Mouse (Mus musculus) NIH3T3 (cell line): ENCODE measurements around the gene Gba.

ENCODE experiments used
- DNase-seq: peaks from one replicate; pipeline ENCODE4 v3.0.0-alpha.2; 2012; ENCODE audit warnings: low read depth

Gba gene

DNA sequence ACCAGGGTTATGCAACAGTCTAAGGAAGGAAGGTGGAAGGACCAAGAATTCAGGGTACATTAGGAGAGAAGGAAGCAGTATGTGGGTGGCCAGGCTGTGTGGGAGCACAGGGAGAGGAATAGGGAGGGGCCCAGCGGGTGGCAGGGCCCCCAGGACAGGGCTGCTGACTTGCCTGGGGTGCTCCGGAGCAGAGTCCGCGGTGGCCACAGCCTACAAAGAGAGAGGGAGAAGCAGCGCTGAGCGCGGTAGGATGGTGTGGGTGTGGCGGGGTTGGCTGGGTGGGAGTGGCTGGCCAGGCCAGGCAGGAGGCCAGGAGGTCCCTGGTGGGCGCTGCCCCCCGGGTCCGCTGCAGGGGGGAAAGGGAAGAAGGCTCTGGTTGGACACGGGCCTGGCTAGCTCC lies 35.8 kb downstream of the Gba start:
- no peak for DNase-seq

DNA sequence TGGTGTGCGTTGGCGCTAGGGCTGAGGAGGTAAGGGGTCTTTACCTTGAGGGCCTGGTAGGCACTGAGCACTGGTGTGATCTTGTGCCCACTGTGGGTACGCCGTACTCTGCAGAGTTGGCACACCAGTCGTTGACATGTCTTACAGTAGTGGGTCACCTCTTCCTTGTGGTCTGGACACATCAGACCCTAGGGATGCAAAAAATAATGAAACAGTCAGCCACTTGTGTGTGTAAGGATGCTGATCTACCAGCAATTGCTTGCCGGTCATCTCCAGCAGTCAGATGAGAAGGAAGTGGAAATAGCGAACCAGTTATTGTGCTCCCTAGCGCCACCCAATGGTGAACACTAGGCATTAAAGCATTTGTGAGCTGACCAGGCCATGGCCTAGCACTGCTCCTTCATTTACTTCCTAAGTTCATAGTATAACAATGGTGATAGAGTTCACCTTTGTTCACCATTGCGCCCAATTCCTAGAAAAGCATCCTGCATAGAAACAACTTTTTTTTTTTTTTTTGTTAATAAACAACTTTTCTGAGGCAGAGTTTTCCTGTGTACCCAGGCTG lies 39.7 kb downstream of the Gba start:
- peak; percentile 78 for DNase-seq

DNA sequence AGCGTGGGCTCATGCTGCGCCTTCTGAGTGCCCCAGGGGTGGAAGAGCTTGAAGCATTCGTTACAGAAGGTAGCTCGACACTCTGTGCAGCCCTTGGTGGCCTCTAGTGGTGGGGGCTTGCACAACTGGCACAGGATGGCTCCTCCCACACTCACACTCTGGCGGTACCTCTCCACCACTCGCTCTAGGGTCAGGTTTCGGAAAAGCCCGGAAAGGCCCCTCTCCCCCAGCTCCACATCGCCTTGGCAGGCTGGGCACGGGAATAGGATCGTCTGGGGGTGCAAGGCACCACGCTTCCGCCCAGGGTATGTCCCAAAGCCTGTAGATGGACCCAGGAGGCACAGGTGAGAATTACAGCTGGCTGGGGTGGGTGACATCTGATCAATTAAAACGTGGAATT lies 40.9 kb downstream of the Gba start:
- DNase-seq: peak; percentile 39

DNA sequence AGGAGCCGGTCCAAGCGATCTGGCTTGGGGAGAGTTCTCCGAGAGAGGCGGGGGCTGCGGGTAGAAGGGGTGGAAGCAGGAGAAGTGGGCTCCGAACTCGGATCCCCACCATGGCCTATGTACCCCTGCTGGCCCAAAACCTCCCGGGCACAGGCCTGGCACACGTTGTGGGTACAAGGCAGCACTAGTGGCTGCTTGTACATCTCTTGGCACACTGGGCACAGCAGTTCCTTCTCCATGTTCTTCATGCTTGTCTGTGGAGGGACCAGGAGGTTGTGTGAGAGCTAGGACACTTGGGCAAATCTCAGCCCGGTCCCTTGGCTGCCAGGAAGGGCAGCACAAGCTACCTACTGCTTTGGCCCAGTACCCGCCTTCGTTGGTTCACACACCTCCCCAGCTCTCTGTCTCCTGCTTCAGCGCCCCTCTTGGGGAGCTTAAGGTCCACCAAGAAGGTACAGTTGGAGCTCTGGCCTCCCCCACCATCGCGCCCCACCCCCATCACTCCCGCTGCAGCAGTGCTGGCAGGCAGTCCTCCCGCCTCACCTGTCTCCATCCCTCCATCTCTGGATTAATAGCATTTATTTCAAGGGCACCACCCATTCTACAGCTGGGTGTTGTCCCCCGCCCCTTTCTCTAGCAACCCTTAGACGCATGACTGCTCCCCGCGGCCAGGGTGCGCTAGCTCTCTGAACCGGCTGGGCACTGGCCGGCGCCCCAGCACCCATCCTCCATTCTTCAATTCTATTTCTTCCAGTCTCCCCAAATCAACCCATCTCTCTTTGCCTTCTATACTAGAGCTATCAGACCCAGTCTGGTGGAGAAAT lies 41.6 kb downstream of the Gba start:
- DNase-seq: peak; percentile 79

DNA sequence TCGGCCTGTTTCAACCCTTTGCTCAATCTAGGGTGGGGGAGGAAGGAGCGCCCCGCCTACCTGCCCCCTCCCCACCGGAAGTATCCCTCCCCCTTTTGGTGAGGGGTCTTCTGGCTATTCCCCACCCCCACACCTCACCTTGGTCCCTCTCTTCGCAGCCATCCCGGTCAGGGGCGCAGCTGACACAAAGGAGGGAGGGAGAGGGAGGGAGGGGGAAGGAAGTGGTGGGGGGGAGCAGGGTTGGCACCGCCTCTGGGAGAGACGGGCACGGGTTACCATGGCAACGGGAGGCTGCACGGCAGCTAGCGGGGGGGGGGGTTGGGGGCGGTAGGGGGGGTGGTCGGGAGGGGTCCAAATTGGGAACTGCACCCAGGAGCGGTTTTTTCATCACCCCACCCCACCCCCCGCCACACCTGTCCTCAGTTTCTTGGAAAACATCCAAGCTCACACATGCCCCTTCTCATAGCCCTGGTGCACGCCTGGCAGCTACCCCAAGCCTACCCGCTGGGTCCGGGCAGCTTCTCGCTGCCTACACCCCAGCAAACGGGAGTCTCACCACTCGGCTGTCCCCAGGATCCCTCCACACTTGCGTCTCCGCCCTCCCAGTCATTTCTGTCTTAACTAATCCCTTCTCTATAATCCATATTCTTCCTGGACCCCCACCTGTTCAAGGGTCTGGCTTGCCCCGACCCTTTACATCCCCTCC lies 42.4 kb downstream of the Gba start:
- DNase-seq: peak; percentile 77

DNA sequence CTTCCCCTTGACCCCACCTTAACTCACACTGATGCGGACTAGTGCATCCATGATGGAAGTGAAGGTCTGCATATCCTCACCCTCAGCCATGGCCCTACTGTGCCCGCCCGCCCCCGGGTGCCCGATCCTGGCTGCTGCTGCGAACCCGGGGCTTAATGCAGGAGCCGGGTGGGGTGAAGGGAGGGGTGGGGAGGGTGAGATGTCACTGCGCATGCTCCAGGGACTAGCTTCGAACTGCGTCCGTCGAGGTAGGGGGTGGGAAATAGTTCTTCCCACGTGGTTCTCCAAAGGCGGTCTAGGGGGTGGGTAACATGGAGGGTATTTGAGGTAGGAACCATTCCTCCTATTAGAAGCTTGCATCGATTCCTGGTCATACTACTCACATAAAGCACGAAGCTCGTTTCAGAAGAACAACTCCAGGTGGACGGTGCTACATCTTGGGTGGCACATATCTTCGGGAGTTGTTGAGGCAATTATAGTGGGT lies 43.0 kb downstream of the Gba start, which contains the start of gene Krtcap2:
Krtcap2 (plus strand) TSS at position 279 of the 484 bp plus-strand sequence.
- DNase-seq: peak; percentile 86

DNA sequence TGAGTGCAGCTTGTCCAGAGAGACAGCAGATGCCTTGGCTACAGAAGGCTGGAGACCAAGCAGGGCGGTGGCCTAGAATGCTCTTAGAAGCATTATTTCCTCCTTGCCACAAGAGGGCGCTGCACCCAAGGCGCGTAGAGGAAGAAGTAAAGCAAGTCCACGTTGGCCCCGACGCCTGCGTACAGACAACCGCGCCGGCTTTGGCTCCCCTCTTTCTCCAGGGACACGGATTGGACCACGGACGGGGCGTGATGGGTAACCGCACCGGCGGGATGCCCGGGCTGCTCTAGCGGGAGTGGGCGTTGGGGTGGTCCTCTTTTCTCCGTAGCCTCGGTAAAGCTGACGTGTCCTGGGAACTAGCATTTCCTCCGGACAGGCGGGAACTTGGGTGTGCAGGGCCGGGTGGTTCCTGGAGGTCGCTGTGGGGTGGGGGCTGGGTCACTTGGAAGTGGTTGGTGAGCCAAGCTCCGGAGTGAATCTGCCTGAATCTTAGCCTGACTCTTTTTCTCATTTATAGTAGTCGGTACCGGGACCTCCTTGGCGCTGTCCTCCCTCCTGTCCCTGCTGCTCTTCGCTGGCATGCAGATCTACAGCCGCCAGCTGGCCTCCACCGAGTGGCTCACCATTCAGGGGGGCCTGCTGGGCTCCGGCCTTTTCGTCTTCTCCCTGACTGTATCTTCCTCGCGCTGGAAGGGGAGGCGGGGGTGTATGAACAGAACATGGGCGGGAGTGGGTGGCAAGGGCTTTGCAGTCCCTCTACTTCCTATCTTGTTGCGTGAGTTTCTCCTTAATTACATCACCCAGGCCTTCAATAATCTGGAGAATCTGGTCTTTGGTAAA lies 43.8 kb downstream of the Gba start, which contains the start of gene Trim46:
Trim46 (minus strand) TSS at position 49 of the 840 bp plus-strand sequence.
- DNase-seq: peak; percentile 95

DNA sequence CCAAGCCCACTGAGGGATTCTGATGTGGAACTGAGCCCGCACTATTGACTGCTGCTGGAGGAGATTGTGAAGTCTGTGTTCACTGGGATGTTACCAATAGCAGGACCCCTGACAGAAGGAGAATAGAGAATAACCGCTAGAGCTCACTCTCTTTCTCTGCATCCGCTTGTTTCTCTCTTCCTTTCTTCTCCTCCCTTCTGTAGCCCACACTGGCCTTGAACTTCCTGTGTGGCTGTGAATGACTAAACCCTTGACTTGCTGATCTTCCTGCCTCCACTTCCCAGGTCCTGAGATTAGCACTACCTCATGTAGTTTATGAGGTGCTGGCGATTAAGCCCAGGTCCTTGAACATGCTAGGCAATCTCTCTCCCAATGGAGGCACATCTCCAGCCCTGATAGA lies 44.7 kb downstream of the Gba start:
- DNase-seq: no peak

DNA sequence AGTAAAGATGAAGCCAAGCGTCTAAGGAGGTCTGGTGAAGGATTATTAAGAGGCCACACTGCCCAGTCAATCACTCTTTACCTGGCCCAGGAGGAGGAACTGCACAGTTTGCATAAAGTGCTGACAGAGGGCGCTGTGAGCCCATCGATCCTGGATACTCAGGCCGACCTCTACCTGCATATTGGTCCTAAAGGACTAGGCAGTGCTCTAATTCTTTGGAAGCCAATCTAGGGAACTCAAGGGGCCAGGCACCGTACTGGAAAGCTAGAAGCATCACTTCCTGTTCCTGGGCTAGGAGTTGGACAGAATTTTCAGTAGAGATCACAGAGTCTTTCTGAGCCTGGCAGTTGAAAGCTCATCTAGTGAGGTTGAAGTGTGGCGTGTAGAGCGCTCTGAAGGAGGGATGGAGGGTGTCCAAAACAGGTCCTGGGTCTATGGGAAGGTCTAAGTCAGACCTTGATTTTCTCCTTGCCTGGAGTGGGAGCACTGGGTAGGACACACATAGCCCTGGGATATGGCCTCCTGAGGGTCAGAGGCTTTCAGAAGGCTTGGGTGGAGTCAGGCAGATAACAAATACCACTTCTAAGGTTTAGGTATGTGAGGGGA lies 47.8 kb downstream of the Gba start:
- DNase-seq: peak; percentile 76

DNA sequence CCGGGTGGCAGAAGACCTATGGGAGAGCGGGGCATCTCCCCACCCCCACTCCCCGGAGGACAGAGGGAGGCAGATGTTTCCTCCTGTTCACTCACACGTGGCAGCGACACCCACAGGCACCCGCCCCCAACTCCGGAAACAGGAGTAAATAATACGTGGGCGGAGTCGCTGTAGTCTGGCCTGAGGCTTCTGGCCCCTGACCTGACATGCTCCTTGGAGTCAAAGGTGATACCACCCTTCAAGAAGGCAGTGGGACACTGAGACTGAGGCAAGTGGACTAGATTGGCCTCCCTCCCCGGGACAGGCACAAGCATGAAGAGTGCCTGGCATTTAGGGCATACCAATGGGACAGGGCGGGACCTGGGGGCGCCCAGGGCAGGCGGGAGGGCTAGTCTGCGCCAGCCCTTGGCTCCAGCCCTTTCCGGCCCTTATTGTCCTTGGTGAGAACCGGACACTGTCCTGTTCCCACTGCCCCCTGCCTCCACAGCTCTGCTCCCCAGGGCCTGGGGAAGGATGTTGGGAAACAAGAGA lies 48.7 kb downstream of the Gba start:
- DNase-seq: no peak

DNA sequence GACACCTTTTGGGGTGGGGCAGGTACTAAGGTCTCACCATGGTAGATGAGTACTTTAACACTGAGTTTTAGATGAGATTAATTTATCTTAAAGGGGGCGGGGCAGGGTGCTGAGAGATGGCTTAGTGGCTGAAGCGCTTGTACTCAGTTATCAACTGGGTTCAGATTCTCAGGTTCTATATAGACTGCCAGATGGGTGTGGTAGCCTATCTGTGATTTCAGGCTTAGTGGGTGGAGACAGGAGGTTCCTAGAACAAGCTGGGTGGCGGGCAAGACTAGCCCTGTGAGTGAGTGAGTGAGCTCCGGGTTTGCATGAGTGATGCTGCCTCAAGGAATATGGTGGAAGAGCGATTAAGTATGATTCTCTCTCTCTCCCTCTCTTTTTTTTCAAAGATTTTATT lies 52.3 kb downstream of the Gba start:
- DNase-seq: no peak

DNA sequence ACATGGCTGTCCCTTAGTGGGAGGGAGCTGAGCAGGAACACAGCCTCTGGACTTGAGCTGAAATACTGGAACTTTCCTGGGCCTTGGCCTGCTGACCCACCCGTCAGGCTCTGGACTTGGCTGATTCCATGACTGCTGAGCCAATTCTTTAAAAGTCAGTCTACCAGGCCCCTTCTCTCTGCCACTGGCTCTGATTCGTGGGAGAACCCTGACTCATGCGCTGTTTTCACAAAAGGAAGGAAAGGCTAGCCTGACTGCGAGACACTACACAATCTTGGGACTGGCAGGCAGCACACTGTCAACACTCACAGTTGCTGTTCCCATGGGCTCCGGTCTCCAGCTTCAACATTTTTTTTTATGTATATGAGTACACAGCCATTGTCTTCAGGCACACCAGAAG lies 53.4 kb downstream of the Gba start:
- peak; percentile 58 for DNase-seq
